Mouse (Mus musculus): ENCODE results near the gene Slc39a11.

GRCm38 (mm10) chr11:113368046-113368445 lies 281.8 kb downstream of the Slc39a11 start:
- TF ChIP-seq CTCF (IDR thresholded peaks at IDR 0.05; ENCODE audit: low read depth): no peak
- TF ChIP-seq EP300 (IDR thresholded peaks at IDR 0.05; ENCODE audit: low read depth): no peak
